In the genomic region with DNA sequence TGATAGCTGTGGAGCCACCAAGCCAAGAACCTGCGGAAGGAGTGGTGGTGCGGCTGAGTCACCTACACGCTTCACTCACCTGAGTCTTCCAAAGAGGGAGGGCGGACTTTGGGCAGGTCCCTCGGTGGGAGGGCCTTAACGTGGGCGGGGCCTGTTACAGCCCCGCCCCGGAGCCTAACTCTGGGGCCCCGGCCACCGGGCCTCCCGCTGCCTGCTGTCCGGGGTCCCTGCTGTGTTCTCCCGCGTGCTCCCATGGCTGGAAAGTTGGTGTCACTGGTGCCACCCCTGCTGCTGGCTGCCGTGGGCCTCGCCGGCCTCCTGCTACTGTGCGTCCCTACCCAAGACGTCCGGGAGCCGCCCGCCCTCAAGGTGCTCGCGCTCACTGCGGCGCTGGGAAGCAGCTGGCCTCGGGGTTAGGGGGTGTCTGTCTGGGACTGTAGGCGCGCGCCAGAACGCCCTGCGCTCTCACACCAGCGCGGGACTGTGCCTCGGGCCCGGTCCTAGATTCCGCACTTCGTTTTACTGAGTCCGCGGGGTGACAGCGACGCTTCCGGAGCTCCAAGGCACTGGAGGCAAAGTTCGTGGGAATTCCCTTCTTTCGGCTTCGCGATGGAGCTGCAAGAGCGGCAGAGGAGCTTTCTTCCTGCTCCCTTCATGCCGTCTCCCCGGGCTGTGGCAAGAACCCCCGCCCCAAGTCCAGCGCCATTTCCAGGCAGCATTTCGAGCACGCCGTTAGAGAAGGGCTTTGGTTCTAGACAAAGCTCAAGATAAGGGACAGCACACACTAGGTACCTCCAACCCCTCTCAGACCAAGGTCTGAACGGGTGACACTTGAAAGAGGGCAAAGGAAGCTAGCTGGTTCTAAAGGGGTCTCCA, we compare ENCODE assay signal across 8 mouse cellular contexts. TPM values are rescaled to one million over a fixed set of nuclear protein-coding genes. Genes with fewer than 3 reads are reported as not detected.
A peak's percentile ranks its signal among the peaks of the same experiment; 100 is the strongest.
DNase-seq lines count a peak whose midpoint lies in the region; ATAC-seq and TF ChIP-seq lines count a peak whose summit lies in the region.

Gene Entpd2, plus strand, starts transcription at position 154 of the 876 bp plus-strand sequence.

- peak within 1 kb of the TSS; percentile 53 for H3K9ac ChIP-seq in embryonic facial prominence, embryonic 14.5 days (ENCODE audit: low read depth, low read length)
- H3K9ac ChIP-seq in heart, embryonic 16.5 days (ENCODE audit: low read length) = peak within 1 kb of the TSS; percentile 50
- peak within 1 kb of the TSS; percentile 65 for H3K9ac ChIP-seq in lung, embryonic 16.5 days (ENCODE audit: low read length)
- peak within 1 kb of the TSS; percentile 70 for H3K9ac ChIP-seq in stomach, postnatal 0 days (ENCODE audit: low read length)

- ATAC-seq in embryonic facial prominence, embryonic 14.5 days (ENCODE audit: low read depth) = peak; percentile 34; the same call in 1 of the 2 replicates
- 0 out of 2 replicates have a peak, but pooled peaks have one; percentile 5 for ATAC-seq in heart, embryonic 16.5 days (replicated peaks; ENCODE audit: extremely low read depth, insufficient read depth, low FRiP score)
- peak; percentile 66 for ATAC-seq in lung, embryonic 16.5 days (ENCODE audit: low read depth)
- ATAC-seq in stomach, postnatal 0 days (ENCODE audit: low FRiP score, low TSS enrichment) = peak; percentile 89
- no peak for ATAC-seq in activated CD4-positive, CD25-positive, alpha-beta regulatory T cell, adult 4 months

- H3K27ac ChIP-seq in embryonic facial prominence, embryonic 14.5 days (replicated peaks; ENCODE audit: low read depth, low read length) = no peak within 1 kb of the TSS
- H3K27ac ChIP-seq in heart, embryonic 16.5 days (ENCODE audit: low read length) = no peak within 1 kb of the TSS
- no peak within 1 kb of the TSS for H3K27ac ChIP-seq in lung, embryonic 16.5 days (ENCODE audit: low read length)
- peak within 1 kb of the TSS; percentile 71 for H3K27ac ChIP-seq in stomach, postnatal 0 days (replicated peaks)

- no peaks in the 10 kb centered on the region for H3K9me3 ChIP-seq in embryonic facial prominence, embryonic 14.5 days (ENCODE audit: control insufficient read depth, low read length)
- H3K9me3 ChIP-seq in heart, embryonic 16.5 days (replicated peaks; ENCODE audit: control insufficient read depth, low read length) = no peaks in the 10 kb centered on the region
- H3K9me3 ChIP-seq in lung, embryonic 16.5 days (ENCODE audit: control insufficient read depth, low read length) = no peaks in the 10 kb centered on the region
- H3K9me3 ChIP-seq in stomach, postnatal 0 days (ENCODE audit: control insufficient read depth, low read length) = no peaks in the 10 kb centered on the region

- peak; percentile 57 for TF ChIP-seq CTCF in stomach, postnatal 0 days (IDR thresholded peaks at IDR 0.05; ENCODE audit: low read depth)

- no peak for TF ChIP-seq EP300 in stomach, postnatal 0 days (optimal IDR thresholded peaks at IDR 0.05)

- no peaks in the 10 kb centered on the region for H3K36me3 ChIP-seq in embryonic facial prominence, embryonic 14.5 days (ENCODE audit: control insufficient read depth, insufficient read depth, low read length)
- H3K36me3 ChIP-seq in heart, embryonic 16.5 days (ENCODE audit: control insufficient read depth, insufficient read depth) = no peaks in the 10 kb centered on the region
- H3K36me3 ChIP-seq in lung, embryonic 16.5 days (ENCODE audit: control insufficient read depth, insufficient read depth, low read length) = no peaks in the 10 kb centered on the region
- H3K36me3 ChIP-seq in stomach, postnatal 0 days (ENCODE audit: control insufficient read depth, insufficient read depth, low read length) = no peaks in the 10 kb centered on the region

- H3K4me2 ChIP-seq in embryonic facial prominence, embryonic 14.5 days (ENCODE audit: low read depth, low read length) = peak within 1 kb of the TSS; percentile 72
- H3K4me2 ChIP-seq in heart, embryonic 16.5 days (ENCODE audit: low read depth, low read length) = peak within 1 kb of the TSS; percentile 68
- peak within 1 kb of the TSS; percentile 88 for H3K4me2 ChIP-seq in lung, embryonic 16.5 days (ENCODE audit: low read depth, low read length)
- H3K4me2 ChIP-seq in stomach, postnatal 0 days (replicated peaks; ENCODE audit: low read depth) = peak within 1 kb of the TSS; percentile 89

- peak; percentile 55 to 69 for DNase-seq in urinary bladder, adult 18-20 months (ENCODE audit: low spot score in 2 of 2)
- DNase-seq in urinary bladder, postnatal 10 days (ENCODE audit: low spot score) = no peak
- peak; percentile 26 for DNase-seq in embryonic facial prominence, embryonic 14.5 days (ENCODE audit: low spot score)
- peak; percentile 66 for DNase-seq in kidney, postnatal 14 days
- peak; percentile 82 for DNase-seq in stomach, postnatal 0 days (ENCODE audit: low spot score)

- peak within 1 kb of the TSS; percentile 39 for H3K4me3 ChIP-seq in embryonic facial prominence, embryonic 14.5 days (ENCODE audit: low read depth, low read length)
- peak within 1 kb of the TSS; percentile 47 for H3K4me3 ChIP-seq in heart, embryonic 16.5 days (ENCODE audit: low read length)
- H3K4me3 ChIP-seq in lung, embryonic 16.5 days (ENCODE audit: low read length) = peak within 1 kb of the TSS; percentile 52
- peak within 1 kb of the TSS; percentile 52 for H3K4me3 ChIP-seq in stomach, postnatal 0 days (ENCODE audit: low read depth, low read length)

- H3K27me3 ChIP-seq in embryonic facial prominence, embryonic 14.5 days (replicated peaks; ENCODE audit: control insufficient read depth, insufficient read depth, low read length) = peaks cover 68% of the 10 kb centered on the region
- H3K27me3 ChIP-seq in heart, embryonic 16.5 days (ENCODE audit: control insufficient read depth, insufficient read depth, low read length) = peaks cover 61% of the 10 kb centered on the region
- peaks cover 41% of the 10 kb centered on the region for H3K27me3 ChIP-seq in lung, embryonic 16.5 days (ENCODE audit: control insufficient read depth, insufficient read depth, low read depth, low read length)
- no peaks in the 10 kb centered on the region for H3K27me3 ChIP-seq in stomach, postnatal 0 days (ENCODE audit: control insufficient read depth, insufficient read depth, low read length)

- H3K4me1 ChIP-seq in embryonic facial prominence, embryonic 14.5 days (ENCODE audit: control insufficient read depth, insufficient read depth, low read length) = 0 out of 2 replicates have a peak, but pooled peaks cover 4% of the 10 kb centered on the region
- H3K4me1 ChIP-seq in heart, embryonic 16.5 days (ENCODE audit: control insufficient read depth, insufficient read depth, low read length) = peaks cover 6% of the 10 kb centered on the region; the same call in 1 of the 2 replicates
- peaks cover 13% of the 10 kb centered on the region for H3K4me1 ChIP-seq in lung, embryonic 16.5 days (replicated peaks; ENCODE audit: control insufficient read depth, insufficient read depth, low read length)
- peaks cover 10% of the 10 kb centered on the region for H3K4me1 ChIP-seq in stomach, postnatal 0 days (replicated peaks; ENCODE audit: control insufficient read depth, insufficient read depth)

- 2% methylated on average over 34 of the region's 57 CpGs for WGBS in embryonic facial prominence, embryonic 14.5 days
- WGBS in heart, embryonic 16.5 days = 2% methylated on average over 57 of the region's 57 CpGs
- 2% methylated on average over 57 of the region's 57 CpGs for WGBS in lung, embryonic 16.5 days
- 3% methylated on average over 56 of the region's 57 CpGs for WGBS in stomach, postnatal 0 days

RNA-seq across cellular contexts. Expression of gene Entpd2, which starts in this region (rescaled TPM):
- polyA plus RNA-seq in embryonic facial prominence, embryonic 14.5 days (2014; fragmentation: Nextera tagmentation; extraction: Ambion mirVana) = 11.3 and 12.9 TPM in 2 replicates
- polyA plus RNA-seq in heart, embryonic 16.5 days (2015; fragmentation: Nextera tagmentation; extraction: Ambion mirVana) = 3.4 and 4.0 TPM in 2 replicates
- polyA plus RNA-seq in lung, embryonic 16.5 days (2015; fragmentation: Nextera tagmentation; extraction: Ambion mirVana) = 3.6 and 4.8 TPM in 2 replicates
- 21.2 and 23.3 TPM in 2 replicates for polyA plus RNA-seq in stomach, postnatal 0 days (2015; fragmentation: Nextera tagmentation; extraction: Ambion mirVana)
- polyA plus RNA-seq in activated CD4-positive, CD25-positive, alpha-beta regulatory T cell, adult 4 months (2017; shearing (Covaris generic)) = under 1 TPM in 1 of 2 experiments, not detected in 1; 0.17 TPM
